Mouse (Mus musculus): Measurements from ENCODE around the gene Gm14434. TPM values are rescaled to one million over a fixed set of nuclear protein-coding genes. Genes with fewer than 3 reads are reported as not detected.

Gm14434 gene
- 20.3 and 21.6 TPM in 2 replicates for polyA plus RNA-seq (2015; fragmentation: Nextera tagmentation; extraction: Ambion mirVana)

GRCm38 (mm10) chr2:176486683-176487082 is at the start of gene Gm14434:
Gene Gm14434 (minus strand): TSS chr2:176486783.

GRCm38 (mm10) chr2:176520756-176521155 is 34.2 kb upstream of the Gm14434 start, which contains the start of gene Zfp967:
Gene Zfp967 (plus strand): TSS chr2:176521056.

GRCm38 (mm10) chr2:176423294-176423693 is 63.3 kb downstream of the Gm14434 start, which contains the start of gene Gm14435:
Gene Gm14435 (plus strand): TSS chr2:176423594.

Other genes starting within 250 kb of the Gm14434 start
- gene Gm11009, start 167.3 kb downstream of the Gm14434 start, polyA plus RNA-seq (2015; fragmentation: Nextera tagmentation; extraction: Ambion mirVana) = not detected in 2 replicates
- gene Gm14435, start 63.2 kb downstream of the Gm14434 start, polyA plus RNA-seq (2015; fragmentation: Nextera tagmentation; extraction: Ambion mirVana) = 12.7 and 14.5 TPM in 2 replicates
- not detected in 2 replicates for gene Zfp967, start 34.3 kb upstream of the Gm14434 start, polyA plus RNA-seq (2015; fragmentation: Nextera tagmentation; extraction: Ambion mirVana)
- 21.5 and 36.0 TPM in 2 replicates for gene Gm14308, start 149.6 kb upstream of the Gm14434 start, polyA plus RNA-seq (2015; fragmentation: Nextera tagmentation; extraction: Ambion mirVana)
- 10.2 and 11.9 TPM in 2 replicates for gene Zfp973, start 183.7 kb upstream of the Gm14434 start, polyA plus RNA-seq (2015; fragmentation: Nextera tagmentation; extraction: Ambion mirVana)
- gene Gm14305, start 221.5 kb upstream of the Gm14434 start, polyA plus RNA-seq (2015; fragmentation: Nextera tagmentation; extraction: Ambion mirVana) = 56.0 and 56.1 TPM in 2 replicates

Data from neural tube, postnatal 0 days (tissue).